Mouse (Mus musculus): ENCODE measurements at regions not wholly inside any gene's neighbourhood (a gene's known extent, or its start where the extent isn't known, plus 50 kb on each side); places are given as distances from the start of the nearest gene placed in this dataset.

DNA sequence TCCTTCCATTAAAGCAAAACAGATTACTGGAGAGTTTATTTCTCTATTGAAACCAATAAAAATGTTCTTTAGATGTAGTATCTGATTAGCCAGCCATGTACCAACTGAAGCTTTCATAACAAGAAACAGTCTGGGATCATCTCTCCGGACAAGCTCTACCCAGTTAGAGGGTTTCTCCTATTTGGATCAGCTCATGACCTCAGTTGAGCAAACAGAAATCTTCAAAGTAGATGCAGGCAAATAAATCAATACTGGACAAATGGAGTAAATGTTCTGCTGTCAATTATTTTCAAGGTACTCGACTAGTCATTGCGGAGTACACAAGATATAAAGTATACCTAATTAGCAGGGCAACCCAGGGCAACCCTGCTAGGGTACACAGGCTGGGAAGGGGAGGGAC is 67.4 kb downstream of the Avpr1a start:
- no peak for DNase-seq (ENCODE audit: low spot score in 2 of 2)

DNA sequence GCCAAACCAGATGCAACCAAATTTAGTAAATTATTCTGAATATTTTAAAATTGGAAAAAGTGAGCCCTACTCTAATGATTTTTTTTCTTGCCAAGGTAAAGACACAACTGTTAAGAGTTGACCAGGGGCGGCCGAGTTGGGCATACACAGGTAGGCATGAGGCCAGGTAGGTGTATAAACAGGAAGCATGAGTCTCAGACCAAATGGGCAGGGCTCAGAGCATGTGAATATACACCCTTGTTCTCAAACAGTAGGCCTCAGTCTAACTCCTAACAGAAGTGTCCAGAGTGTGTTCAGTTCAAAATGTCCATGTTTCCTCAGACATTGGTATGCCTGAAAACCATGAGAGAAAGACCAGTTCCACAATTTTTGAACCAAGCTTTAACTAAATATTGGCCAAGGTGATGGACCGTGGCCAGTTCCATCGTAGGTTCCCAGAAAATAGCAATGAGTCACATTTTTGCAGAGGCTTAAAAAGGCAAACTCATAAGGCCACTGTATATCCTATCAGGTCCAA is 71.0 kb downstream of the Avpr1a start:
- no peak for DNase-seq (ENCODE audit: low spot score in 2 of 2)

DNA sequence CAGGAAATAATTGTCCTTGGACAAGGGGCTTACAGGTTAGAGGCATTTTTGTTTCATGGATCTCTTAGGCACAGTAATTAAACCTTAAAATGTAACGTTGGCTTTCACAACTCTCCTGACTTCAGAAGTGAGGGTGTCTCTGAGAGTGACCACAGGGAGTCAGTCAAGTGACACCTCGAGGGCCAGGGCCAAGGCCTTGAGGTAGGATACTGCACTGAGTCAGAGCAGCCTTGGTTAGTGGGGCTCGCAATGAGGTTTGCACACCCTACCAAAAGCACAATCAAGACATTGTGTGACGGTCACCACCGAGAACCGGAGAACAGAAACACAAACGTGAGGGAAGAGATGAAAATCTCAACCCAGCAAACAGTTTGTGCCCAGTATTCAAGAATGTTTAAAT is 71.7 kb downstream of the Avpr1a start:
- no peak for DNase-seq (ENCODE audit: low spot score in 2 of 2)

DNA sequence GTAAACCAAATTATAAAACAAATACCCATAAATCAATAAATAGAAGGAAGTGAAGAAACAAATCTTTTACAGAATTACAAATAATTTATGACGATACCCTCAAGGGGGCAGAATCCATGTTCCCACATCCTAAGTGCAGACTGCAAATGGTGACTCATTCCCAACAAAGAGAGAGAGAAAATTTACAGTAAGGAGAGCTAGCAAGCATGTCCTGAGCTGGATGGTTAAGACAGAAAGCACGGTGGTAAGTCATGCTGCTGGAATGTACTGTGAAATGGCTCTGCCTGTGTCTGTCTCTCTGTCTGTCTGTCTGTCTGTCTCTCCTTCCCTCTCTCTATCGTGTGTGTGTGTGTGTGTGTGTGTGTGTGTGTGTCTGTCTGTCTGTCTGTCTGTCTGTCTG is 74.3 kb downstream of the Avpr1a start:
- no peak for DNase-seq (ENCODE audit: low spot score in 2 of 2)

DNA sequence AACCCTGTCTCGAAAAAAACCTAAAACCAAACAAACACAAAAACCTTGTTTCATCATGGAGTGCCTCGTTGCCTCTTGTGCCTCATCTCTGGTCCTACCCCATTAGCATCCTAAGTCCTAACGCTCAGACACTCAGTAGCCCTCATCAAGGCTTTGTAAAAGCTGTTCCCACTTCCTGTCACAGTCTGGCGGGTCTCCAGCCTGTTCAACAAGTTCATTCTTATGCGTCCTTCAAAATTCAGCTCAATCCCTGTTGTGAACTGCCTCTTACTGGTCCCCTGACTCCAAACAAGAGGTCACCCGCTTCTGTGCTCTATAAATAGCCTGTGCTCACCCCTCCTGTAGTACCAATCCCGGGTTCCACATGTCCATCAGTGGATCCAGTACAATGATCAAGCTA is 77.1 kb downstream of the Avpr1a start:
- no peak for DNase-seq (ENCODE audit: low spot score in 2 of 2)

DNA sequence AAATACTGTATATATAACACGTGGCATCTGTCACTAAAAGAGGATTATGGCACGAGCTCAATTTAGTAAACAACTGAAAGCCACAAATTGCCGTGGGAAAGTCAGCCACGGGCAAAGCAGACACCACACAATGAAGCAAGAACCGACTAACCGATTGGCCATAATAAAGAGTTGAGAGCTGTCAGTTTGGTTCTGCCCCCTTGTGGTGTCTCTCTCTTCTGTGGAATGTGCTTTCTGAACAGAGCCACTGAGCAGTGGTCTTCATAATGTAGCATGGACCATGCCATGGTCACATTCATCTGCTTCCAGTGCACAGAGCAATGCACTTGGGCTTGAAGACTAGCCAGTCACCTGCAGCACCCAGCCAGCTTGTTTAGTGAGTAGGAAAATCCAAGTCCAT is 77.5 kb downstream of the Avpr1a start:
- no peak for DNase-seq (ENCODE audit: low spot score in 2 of 2)

DNA sequence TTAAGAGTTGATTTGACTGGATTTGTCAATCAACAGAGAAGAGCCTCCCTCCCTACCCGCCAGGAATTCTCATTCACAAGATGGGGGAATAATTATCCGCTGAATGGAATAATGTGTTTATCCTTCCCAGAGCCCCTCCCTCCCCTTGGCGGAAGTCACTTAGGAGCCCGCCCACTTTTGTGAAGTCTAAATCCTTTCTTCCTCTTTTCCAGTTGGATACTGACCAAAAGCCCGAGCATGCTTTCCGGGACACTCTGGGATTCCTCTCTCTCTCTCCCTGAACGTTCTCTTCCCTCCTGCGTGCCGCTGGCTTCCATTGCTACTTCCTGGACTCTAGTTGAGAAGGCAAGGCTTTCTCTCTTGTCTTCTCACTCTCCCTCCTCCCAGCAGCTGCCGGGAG is 79.9 kb downstream of the Avpr1a start:
- no peak for DNase-seq (ENCODE audit: low spot score in 2 of 2)

DNA sequence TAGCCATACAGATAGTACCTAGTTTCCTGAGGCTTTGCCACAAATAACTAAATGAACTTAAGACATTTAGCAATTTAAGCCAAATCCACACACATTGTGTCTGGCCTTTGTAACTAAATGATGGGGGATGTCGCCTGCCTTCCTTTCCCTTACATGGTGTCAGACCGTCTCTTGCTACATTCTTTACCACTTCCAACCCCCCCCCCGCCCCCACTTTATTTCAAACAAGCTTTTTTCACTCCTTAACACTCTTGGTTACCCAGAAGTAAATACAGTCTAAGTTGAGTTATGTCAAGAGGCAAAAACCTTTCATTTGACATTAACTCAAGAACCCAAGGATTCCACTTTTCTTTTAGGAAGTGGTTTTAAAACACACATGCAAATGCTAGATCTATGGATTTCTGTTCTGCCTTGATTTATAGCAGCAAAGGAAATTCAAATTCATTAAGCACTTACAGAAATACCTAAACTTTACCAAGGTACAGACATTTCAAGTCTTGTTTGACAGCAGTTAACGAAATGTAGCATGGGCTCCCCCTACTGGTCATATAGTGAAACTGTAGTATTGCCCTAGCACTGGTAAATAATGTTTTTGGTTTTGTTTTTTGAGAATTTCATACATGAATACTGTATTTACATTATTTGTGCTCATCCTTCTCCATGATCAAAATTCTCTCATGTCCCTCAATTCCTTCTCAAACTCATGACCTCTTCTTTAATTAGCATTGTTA is 80.8 kb downstream of the Avpr1a start:
- DNase-seq (ENCODE audit: low spot score in 2 of 2): no peak

DNA sequence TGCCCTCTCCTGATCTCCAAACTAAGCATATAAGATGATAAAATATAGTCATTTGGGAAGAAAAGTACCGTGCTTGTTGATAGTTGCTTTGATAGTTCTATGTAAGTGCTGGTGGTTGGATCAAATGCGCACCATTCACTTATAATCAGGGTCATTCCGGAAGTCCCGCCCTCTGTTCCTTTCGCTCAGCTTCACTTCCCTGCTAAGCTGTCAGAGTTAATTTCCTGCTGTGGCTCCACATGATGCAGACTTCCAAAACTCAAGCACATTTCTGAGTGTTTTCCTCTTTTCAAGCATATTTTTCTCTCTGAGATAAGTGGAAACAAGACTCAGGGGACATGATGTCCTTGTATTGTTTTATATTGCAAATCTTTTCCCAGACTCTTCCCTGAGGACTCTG is 86.4 kb downstream of the Avpr1a start:
- no peak for DNase-seq (ENCODE audit: low spot score in 2 of 2)

DNA sequence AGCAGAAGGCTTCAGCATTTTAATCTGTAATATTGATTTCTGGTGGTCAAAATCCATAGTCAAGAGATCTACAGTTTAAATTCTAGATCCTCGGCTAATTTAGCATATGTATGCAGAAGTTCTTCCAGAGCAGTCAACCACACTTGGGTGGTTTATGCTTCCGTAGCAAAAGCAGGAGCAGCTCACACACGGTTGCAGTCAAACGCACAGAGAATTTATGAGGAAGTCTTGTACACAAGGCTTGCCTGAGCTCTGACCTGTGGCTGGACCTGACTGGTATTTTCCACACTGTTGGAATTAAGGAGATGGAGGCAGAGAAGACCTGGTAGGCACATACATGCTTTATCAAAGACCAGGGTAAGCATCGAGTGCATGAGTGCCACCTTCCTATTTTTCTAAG is 86.8 kb downstream of the Avpr1a start:
- no peak for DNase-seq (ENCODE audit: low spot score in 2 of 2)

DNA sequence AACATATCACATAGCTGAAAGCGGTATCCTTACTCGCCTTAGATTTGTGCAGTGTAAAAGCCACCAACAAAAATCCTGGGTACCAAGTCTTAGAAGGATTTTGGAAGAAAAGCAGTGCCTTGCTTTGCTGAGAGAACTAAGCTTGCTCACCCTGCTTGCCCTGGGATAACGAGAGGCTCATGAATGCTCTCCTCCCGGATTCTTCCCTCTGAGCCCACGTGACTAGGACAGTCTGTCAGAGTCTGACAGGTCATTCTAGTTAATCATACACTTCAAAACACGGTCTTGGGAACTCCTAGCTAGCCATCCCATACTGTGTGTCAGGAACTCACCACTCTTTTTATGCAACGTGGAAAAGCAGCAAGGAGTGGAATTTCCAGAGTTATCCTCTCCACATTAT is 91.4 kb downstream of the Avpr1a start:
- DNase-seq (ENCODE audit: low spot score in 2 of 2): no peak

DNA sequence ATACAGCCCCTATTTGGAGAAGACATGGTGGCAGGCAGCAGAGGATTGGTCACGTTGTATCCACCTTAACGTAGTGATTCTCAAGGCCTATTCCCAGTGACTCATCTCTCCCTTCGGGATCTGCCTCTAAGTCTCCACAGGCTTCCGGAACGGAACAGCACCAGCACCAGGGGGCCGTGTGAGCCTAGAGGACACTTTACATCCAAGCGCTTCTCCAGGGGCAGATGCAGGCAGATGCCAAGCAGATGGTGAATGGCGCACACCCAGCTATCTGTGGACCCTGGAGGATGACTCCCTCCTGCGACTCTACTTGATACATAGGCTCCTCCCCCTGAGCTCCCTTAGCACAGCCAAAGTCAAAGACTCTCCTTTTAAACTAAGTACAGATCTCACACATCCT is 94.3 kb downstream of the Avpr1a start:
- DNase-seq (ENCODE audit: low spot score in 2 of 2): no peak

DNA sequence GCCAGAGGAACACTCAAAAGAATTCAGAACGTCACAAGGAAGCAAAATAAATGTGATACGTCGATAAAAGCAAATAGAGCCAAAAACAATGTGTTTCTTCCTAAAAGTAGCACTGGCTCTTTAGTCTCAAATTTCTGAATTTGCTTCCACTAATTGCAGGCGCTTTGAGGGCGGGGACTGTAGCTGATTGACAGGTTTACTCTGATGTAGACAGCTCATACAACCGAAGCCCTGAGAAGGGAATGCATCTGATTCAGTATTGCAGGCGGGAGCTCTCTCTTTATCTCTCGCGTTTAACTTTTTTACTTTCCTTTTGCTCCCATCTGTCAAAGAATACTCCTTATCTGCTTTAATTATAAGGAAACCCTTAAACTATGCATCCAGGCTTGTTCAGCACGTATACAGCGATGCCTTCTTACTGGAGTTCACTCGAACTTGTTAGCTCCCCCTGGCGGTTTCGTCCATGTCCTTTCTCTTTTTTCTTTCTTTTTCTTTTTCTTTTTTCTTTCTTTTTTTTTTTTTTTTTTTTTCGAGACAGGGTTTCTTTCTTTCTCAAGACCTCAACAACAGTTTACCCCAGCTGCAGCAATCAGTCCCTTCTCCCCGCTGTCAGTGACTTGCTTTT is 95.9 kb downstream of the Avpr1a start:
- DNase-seq (ENCODE audit: low spot score in 2 of 2): peak in 1 of 2 experiments; percentile 54

DNA sequence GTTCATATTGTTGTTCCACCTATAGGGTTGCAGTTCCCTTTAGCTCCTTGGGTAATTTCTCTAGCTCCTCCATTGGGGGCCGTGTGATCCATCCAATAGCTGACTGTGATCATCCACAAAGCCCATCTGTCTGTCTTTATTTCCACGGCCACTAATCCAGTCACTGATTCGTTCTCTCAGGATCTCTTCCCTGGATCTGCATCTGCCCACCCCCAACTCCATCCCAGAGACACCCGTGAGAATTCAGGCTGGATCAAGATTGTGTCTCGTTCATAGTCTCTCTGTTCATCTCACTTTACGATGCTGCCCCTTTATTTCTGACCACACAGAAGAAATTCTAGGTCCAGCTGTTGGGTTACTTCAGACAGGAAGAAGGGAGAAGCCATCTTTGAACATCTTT is 96.7 kb downstream of the Avpr1a start:
- no peak for DNase-seq (ENCODE audit: low spot score in 2 of 2)

DNA sequence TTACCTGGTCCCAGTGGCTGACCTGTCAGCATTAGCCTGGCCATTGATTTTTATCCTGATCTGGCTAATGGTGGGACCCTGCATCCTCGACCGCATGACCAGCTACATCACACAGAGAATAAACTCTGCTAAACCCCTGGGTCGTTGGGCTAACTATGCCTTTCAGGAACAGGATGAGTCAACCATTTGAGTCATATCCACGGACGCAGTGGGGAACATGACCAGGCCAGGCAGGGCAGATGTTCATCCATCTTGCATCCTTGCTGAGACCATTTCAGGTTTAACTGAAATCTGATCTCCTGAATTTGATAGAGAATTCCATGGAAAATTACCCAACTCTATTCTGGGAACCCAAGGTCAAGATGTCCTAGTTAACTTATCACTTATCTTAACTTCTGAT is 103.3 kb downstream of the Avpr1a start:
- no peak for DNase-seq (ENCODE audit: low spot score in 2 of 2)

DNA sequence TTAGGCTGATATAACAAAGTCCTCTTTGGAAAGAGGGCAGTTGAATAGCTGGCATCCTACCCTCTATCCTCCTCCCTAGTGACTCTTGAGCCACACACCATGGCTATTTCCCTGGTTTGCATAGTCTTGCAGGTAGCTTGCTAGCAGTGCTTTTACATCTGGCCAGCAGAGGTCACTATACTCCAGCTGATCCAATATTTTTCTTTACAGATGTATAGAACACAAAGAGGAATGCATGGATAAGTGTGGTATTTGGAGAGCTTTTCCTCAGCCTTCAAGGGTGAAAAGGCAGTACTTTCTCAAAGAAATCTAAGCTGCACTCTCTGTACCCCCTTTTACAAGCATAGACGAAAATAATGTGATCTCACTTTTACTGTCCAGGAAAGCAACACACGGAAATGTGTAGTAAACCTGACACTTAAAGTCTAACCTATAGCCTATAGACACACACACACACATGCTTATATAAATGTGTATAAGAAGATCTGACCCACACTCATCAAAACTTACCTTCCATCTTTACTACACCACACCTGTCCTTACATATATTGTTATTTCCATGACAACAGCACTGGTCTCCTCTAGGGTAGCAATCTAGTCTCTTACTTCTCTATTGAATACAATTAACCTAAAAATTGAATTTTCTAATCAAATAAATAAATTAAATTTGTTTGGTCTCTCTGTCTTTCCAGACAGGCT is 105.0 kb downstream of the Avpr1a start:
- DNase-seq (ENCODE audit: low spot score in 2 of 2): peak in 1 of 2 experiments; percentile 76

DNA sequence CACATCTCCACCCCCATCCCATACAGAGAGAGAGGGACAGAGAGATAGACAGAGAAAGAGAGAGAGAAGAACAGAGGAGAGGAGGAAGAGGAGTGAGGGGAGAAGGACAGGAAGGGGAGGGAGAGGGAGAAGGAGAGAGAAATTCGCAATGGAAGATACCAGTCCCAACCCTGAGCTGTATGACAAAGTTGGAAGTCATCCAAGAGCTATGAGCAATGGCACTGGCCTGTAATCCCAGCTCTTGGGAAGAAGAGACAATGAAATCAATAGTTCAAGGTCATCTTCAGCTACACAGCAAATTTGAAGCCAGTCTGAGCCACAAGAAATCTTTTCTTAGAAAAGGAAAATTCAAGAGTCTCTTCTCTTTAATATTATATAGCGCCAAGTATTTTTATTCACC is 105.6 kb downstream of the Avpr1a start:
- DNase-seq (ENCODE audit: low spot score in 2 of 2): no peak

DNA sequence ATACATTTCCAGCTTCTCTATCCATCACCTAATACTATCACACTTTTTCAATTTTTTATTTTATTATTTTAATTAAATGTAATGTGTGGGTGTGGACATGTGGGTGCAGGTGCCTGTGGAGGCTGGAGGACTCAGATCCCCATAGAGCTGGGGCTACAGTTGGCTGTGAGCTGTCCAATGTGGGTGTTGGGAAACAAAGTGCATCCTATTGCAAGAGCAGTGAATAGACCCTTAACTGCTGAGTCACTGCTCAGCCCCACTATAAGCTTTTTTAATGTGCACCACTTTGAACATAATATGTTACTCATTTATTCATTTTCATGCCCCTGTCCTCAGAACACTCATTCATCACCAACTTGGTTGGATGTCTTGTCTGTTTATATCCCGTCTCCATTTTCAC is 110.4 kb downstream of the Avpr1a start:
- DNase-seq (ENCODE audit: low spot score in 2 of 2): no peak

DNA sequence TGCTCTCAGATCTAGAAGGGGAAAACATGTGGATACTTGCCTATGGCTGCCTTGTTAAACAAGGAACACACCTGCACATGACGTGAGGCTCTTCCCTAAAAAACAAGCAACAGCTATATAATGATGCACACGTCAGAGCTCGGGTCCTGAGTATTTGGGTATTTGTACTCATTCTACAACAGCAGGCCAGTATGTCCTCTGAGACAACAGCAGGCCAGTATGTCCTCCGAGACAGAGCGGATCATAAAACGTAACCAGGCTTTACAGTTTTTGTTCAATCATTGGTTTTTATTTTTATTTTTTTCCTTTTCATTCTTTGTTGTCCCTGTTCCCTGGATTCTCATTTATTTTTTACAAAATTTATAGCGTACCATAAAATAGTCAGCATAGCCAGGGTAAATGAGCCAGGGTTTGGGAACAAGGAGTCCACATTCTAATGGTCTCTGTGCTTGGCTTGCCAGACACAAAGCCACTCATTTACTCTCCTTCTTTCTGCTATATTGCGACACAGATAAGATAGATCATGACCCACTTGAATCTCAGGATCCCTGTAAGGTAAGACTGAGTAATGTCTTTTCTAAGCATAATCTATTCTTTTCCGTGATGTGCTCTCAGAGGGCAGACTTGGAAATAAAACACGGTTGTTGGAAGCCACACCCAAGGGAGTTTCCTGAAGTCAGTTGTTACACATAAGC is 111.8 kb downstream of the Avpr1a start:
- DNase-seq (ENCODE audit: low spot score in 2 of 2): no peak

DNA sequence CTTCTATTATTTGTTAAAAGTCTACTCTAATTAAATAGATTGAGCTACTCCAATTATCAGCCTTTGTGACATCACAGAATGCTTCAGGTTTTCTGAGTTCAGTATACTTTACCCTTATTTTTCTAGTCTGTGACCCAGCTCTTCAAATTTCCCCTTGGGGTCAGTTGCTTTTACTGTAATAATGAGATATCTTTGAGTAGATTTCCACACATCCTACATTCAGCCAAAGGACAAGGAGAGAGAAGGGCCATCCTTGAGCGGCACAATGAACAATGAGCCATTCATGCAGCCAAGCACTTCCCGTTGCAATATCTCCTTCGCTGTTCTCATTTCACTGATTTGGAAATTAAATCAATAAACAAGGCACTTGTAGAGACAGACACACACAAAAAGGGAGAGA is 113.6 kb downstream of the Avpr1a start:
- no peak for DNase-seq (ENCODE audit: low spot score in 2 of 2)

DNA sequence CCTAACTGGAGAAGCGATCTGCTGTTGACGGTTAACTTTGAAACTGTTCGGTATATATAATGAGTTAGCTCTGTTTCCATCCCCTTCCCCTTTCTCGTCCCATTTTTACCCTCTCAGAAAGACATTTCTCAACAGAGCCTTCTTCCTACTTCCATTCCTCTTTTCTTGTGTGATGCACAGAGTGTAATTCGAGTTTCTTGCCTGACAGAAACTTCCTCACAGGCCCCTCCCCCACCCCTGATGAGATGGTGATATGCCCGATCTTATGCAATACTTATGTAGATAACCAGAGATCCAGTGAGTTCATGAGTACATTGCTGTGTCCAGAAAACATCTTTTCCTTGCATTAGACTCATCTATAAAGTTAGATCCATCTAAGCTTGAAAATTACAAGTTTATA is 114.2 kb downstream of the Avpr1a start:
- no peak for DNase-seq (ENCODE audit: low spot score in 2 of 2)

DNA sequence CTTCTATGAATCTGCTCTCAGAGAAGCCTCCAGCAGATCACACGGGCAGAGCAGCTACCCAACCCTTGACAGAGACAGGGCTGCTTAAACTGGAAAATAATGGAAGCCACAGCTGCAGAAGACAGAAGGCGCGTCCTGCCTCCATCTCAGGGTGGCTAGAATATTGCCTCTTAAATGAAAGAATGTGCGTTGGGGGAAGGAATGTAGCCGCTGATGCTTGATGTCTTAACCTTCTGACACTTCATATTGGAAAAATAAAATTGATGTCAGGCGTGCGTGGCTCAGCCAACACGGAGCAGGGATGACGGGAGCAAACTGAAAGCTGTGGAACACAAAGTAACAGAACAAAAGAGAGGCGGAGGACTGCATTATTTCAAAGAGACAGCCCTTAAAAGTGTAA is 114.6 kb upstream of the Ppm1h start:
- DNase-seq (ENCODE audit: low spot score in 2 of 2): no peak

Measured in left cerebral cortex, adult 9 months (tissue).